Mouse (Mus musculus) spleen, embryonic (tissue): ENCODE data around the gene Tbx22.

Experiments
- CTCF ChIA-PET: fragments of 350-600 bp; sonication (Branson Sonifier 250); formaldehyde crosslinking; loops from one replicate; lab custom pipeline; 2022; lab: Charles Lee

Gene Tbx22

GRCm38 (mm10) chrX:107667664-107668063, at the start of gene Tbx22:
Gene Tbx22, plus strand, starts transcription at chrX:107667964.
- CTCF ChIA-PET, result no interaction called here

DNA sequence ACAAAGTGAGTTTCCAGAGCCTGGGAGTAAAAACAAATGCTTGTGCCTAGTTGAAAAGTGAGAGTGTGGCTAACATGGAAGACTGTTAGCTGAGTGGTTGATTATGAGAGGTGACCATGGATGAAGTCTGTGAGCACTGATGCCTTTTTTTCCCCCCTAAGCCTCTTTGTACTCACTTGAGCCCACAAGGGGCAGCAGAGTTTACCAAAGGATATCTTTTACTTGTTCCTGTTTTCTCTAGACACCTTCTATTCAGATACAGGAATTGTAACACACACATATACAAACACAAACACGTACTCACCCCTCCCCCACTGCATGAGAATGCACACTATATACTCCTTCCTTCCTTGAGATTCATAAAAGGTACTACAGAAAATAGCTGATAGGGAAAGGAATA, 913 bp downstream of the Tbx22 start:
- CTCF ChIA-PET, result no interaction called here

GRCm38 (mm10) chrX:107679203-107679602, 11.4 kb downstream of the Tbx22 start:
- CTCF ChIA-PET, result no interaction called here

GRCm38 (mm10) chrX:107708584-107708983, 40.8 kb downstream of the Tbx22 start:
- CTCF ChIA-PET, result no interaction called here

DNA sequence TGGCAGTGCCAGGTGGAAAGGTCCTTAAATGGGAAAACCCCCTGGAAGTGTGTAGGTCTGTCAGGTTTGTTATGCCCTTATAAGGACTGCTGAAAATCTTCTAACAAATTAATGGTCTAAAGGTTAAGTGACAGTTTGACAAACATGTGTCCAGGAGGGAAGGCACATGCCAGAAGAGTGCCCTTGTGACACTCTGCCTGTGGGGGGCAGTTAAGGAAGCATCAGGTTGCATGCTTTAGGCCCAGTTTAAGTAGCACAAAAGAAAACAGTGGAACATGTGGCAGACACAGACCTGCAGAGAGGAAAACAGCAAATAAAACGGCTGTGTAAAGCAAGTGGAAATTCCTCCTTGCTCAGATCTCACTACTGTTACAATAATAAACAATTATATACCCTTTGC, 55.8 kb downstream of the Tbx22 start:
- CTCF ChIA-PET, result no interaction called here
